Mouse (Mus musculus) urinary bladder, adult 18-20 months (tissue): ENCODE data around the gene Galnt7.
A peak's percentile ranks its signal among the peaks of the same experiment; 100 is the strongest.

Experiments used
- DNase-seq, 2 experiments: peaks; one replicate each; pipeline ENCODE4 v3.0.0; 2022; ENCODE audit warnings: low spot score in 2 of 2, mixed read lengths in 2 of 2

Gene Galnt7

GRCm38 (mm10) chr8:57628787-57629664, 23.8 kb downstream of the Galnt7 start:
- DNase-seq, result no peak

- no peak for DNase-seq
Measured at GRCm38 (mm10) chr8:57627946-57628786, 24.7 kb downstream of the Galnt7 start.

GRCm38 (mm10) chr8:57623955-57624354, 28.9 kb downstream of the Galnt7 start:
- no peak for DNase-seq

GRCm38 (mm10) chr8:57623051-57623450, 29.8 kb downstream of the Galnt7 start:
- DNase-seq, result no peak

- no peak for DNase-seq
Measured at GRCm38 (mm10) chr8:57616965-57617364, 35.9 kb downstream of the Galnt7 start.

GRCm38 (mm10) chr8:57615016-57615657, 37.7 kb downstream of the Galnt7 start:
- DNase-seq, result peak; percentile 5 to 19

- DNase-seq, result no peak
Measured at GRCm38 (mm10) chr8:57611419-57611977, 41.3 kb downstream of the Galnt7 start.

- DNase-seq, result no peak
Measured at GRCm38 (mm10) chr8:57610706-57611418, 42.0 kb downstream of the Galnt7 start.

GRCm38 (mm10) chr8:57602511-57602910, 50.3 kb downstream of the Galnt7 start:
- DNase-seq, result no peak

GRCm38 (mm10) chr8:57601987-57602418, 50.8 kb downstream of the Galnt7 start:
- DNase-seq, result no peak

- DNase-seq, result no peak
Measured at GRCm38 (mm10) chr8:57599813-57600555, 52.8 kb downstream of the Galnt7 start.

GRCm38 (mm10) chr8:57595853-57596252, 57.0 kb downstream of the Galnt7 start:
- no peak for DNase-seq

- DNase-seq, result no peak
Measured at GRCm38 (mm10) chr8:57594175-57594885, 58.5 kb downstream of the Galnt7 start.

GRCm38 (mm10) chr8:57592604-57593003, 60.2 kb downstream of the Galnt7 start:
- DNase-seq, result no peak

- DNase-seq, result no peak
Measured at GRCm38 (mm10) chr8:57591681-57592080, 61.2 kb downstream of the Galnt7 start.

GRCm38 (mm10) chr8:57590015-57590414, 62.8 kb downstream of the Galnt7 start:
- DNase-seq, result no peak

- DNase-seq, result peak in 1 of 2 experiments; percentile 14
Measured at GRCm38 (mm10) chr8:57589176-57589575, 63.7 kb downstream of the Galnt7 start.

GRCm38 (mm10) chr8:57588604-57589003, 64.2 kb downstream of the Galnt7 start:
- no peak for DNase-seq

- DNase-seq, result no peak
Measured at GRCm38 (mm10) chr8:57586667-57587066, 66.2 kb downstream of the Galnt7 start.

GRCm38 (mm10) chr8:57585831-57586230, 67.0 kb downstream of the Galnt7 start:
- no peak for DNase-seq
